Mouse (Mus musculus): ENCODE measurements around the gene Fars2. TPM values are rescaled to one million over a fixed set of nuclear protein-coding genes. Genes with fewer than 3 reads are reported as not detected.

Gene Fars2
- polyA plus RNA-seq, 1 experiment from 2014 or later, result 42.7 TPM

GRCm38 (mm10) chr13:36541287-36541780 is 424.1 kb downstream of the Fars2 start:
- Histone ChIP-seq H3K36me3 (ENCODE audit: control insufficient read depth, insufficient read depth, low read length) (no peaks in the 10 kb centered on the region), H3K4me1 (ENCODE audit: control insufficient read depth, insufficient read depth, low read length) (peaks cover 8% of the 10 kb centered on the region), H3K27ac (ENCODE audit: low read depth, low read length) (no peak overlapping the region), H3K9ac (ENCODE audit: low read depth, low read length) (no peak overlapping the region), H3K4me3 (ENCODE audit: low read depth, low read length) (no peak overlapping the region), H3K4me2 (no peak overlapping the region), H3K27me3 (ENCODE audit: control insufficient read depth, insufficient read depth, low read length) (no peaks in the 10 kb centered on the region), H3K9me3 (replicated peaks; ENCODE audit: control insufficient read depth, low read length) (no peaks in the 10 kb centered on the region)
- 71% methylated on average over 2 of the region's 2 CpGs for WGBS (ENCODE audit: insufficient replicate concordance)
- ATAC-seq (replicated peaks; ENCODE audit: insufficient number of reproducible peaks, low FRiP score, low TSS enrichment), result no peak

- WGBS (ENCODE audit: insufficient replicate concordance), result 40% methylated on average over 6 of the region's 6 CpGs
- no peaks in the 10 kb centered on the region for H3K36me3 ChIP-seq (ENCODE audit: control insufficient read depth, insufficient read depth, low read length)
- H3K9ac ChIP-seq (ENCODE audit: low read depth, low read length), result no peak overlapping the region
- H3K27ac ChIP-seq (ENCODE audit: low read depth, low read length), result no peak overlapping the region
- no peaks in the 10 kb centered on the region for H3K27me3 ChIP-seq (ENCODE audit: control insufficient read depth, insufficient read depth, low read length)
- 0 out of 2 replicates have a peak, but pooled peaks cover 3% of the 10 kb centered on the region for H3K9me3 ChIP-seq (replicated peaks; ENCODE audit: control insufficient read depth, low read length)
- H3K4me1 ChIP-seq (ENCODE audit: control insufficient read depth, insufficient read depth, low read length), result no peaks in the 10 kb centered on the region
- no peak overlapping the region for H3K4me2 ChIP-seq
- ATAC-seq (replicated peaks; ENCODE audit: insufficient number of reproducible peaks, low FRiP score, low TSS enrichment), result no peak
- H3K4me3 ChIP-seq (ENCODE audit: low read depth, low read length), result no peak overlapping the region
Observed at GRCm38 (mm10) chr13:36550694-36551093, 433.5 kb downstream of the Fars2 start.

- 69% methylated on average over 3 of the region's 3 CpGs for WGBS (ENCODE audit: insufficient replicate concordance)
Observed at GRCm38 (mm10) chr13:36552522-36553246, 435.5 kb downstream of the Fars2 start.

GRCm38 (mm10) chr13:36553247-36553642 is 436.0 kb downstream of the Fars2 start:
- no peak overlapping the region for H3K4me3 ChIP-seq (ENCODE audit: low read depth, low read length)
- no peak overlapping the region for H3K27ac ChIP-seq (ENCODE audit: low read depth, low read length)
- no peak overlapping the region for H3K4me2 ChIP-seq
- ATAC-seq (replicated peaks; ENCODE audit: insufficient number of reproducible peaks, low FRiP score, low TSS enrichment), result no peak
- H3K27me3 ChIP-seq (ENCODE audit: control insufficient read depth, insufficient read depth, low read length), result no peaks in the 10 kb centered on the region
- H3K36me3 ChIP-seq (ENCODE audit: control insufficient read depth, insufficient read depth, low read length), result no peaks in the 10 kb centered on the region
- no peak overlapping the region for H3K9ac ChIP-seq (ENCODE audit: low read depth, low read length)
- no peaks in the 10 kb centered on the region for H3K9me3 ChIP-seq (replicated peaks; ENCODE audit: control insufficient read depth, low read length)
- H3K4me1 ChIP-seq (ENCODE audit: control insufficient read depth, insufficient read depth, low read length), result no peaks in the 10 kb centered on the region
- 72% methylated on average over 5 of the region's 5 CpGs for WGBS (ENCODE audit: insufficient replicate concordance)

More at GRCm38 (mm10) chr13:36552522-36553246, 435.5 kb downstream of the Fars2 start:
- Histone ChIP-seq H3K27ac (ENCODE audit: low read depth, low read length) (no peak overlapping the region), H3K9ac (ENCODE audit: low read depth, low read length) (no peak overlapping the region), H3K4me3 (ENCODE audit: low read depth, low read length) (no peak overlapping the region), H3K36me3 (ENCODE audit: control insufficient read depth, insufficient read depth, low read length) (no peaks in the 10 kb centered on the region), H3K4me1 (ENCODE audit: control insufficient read depth, insufficient read depth, low read length) (no peaks in the 10 kb centered on the region), H3K27me3 (ENCODE audit: control insufficient read depth, insufficient read depth, low read length) (no peaks in the 10 kb centered on the region), H3K4me2 (no peak overlapping the region), H3K9me3 (replicated peaks; ENCODE audit: control insufficient read depth, low read length) (no peaks in the 10 kb centered on the region)
- no peak for ATAC-seq (replicated peaks; ENCODE audit: insufficient number of reproducible peaks, low FRiP score, low TSS enrichment)

- no peaks in the 10 kb centered on the region for H3K9me3 ChIP-seq (replicated peaks; ENCODE audit: control insufficient read depth, low read length)
- H3K9ac ChIP-seq (ENCODE audit: low read depth, low read length), result no peak overlapping the region
- H3K4me2 ChIP-seq, result no peak overlapping the region
- H3K36me3 ChIP-seq (ENCODE audit: control insufficient read depth, insufficient read depth, low read length), result no peaks in the 10 kb centered on the region
- no peak overlapping the region for H3K27ac ChIP-seq (ENCODE audit: low read depth, low read length)
- no peaks in the 10 kb centered on the region for H3K4me1 ChIP-seq (ENCODE audit: control insufficient read depth, insufficient read depth, low read length)
- no peak for ATAC-seq (replicated peaks; ENCODE audit: insufficient number of reproducible peaks, low FRiP score, low TSS enrichment)
- H3K27me3 ChIP-seq (ENCODE audit: control insufficient read depth, insufficient read depth, low read length), result no peaks in the 10 kb centered on the region
- 61% methylated on average over 1 of the region's 1 CpGs for WGBS (ENCODE audit: insufficient replicate concordance)
- no peak overlapping the region for H3K4me3 ChIP-seq (ENCODE audit: low read depth, low read length)
Observed at GRCm38 (mm10) chr13:36554743-36555142, 437.5 kb downstream of the Fars2 start.

- H3K27ac ChIP-seq (ENCODE audit: low read depth, low read length), result no peak overlapping the region
- H3K9me3 ChIP-seq (replicated peaks; ENCODE audit: control insufficient read depth, low read length), result no peaks in the 10 kb centered on the region
- no peak overlapping the region for H3K4me2 ChIP-seq
- 0 out of 2 replicates have a peak, but pooled peaks cover 2% of the 10 kb centered on the region for H3K4me1 ChIP-seq (ENCODE audit: control insufficient read depth, insufficient read depth, low read length)
- WGBS (ENCODE audit: insufficient replicate concordance), result 71% methylated on average over 16 of the region's 16 CpGs
- no peak overlapping the region for H3K4me3 ChIP-seq (ENCODE audit: low read depth, low read length)
- no peaks in the 10 kb centered on the region for H3K36me3 ChIP-seq (ENCODE audit: control insufficient read depth, insufficient read depth, low read length)
- no peak for ATAC-seq (replicated peaks; ENCODE audit: insufficient number of reproducible peaks, low FRiP score, low TSS enrichment)
- H3K27me3 ChIP-seq (ENCODE audit: control insufficient read depth, insufficient read depth, low read length), result no peaks in the 10 kb centered on the region
- no peak overlapping the region for H3K9ac ChIP-seq (ENCODE audit: low read depth, low read length)
Observed at GRCm38 (mm10) chr13:36562447-36563441, 445.5 kb downstream of the Fars2 start.

GRCm38 (mm10) chr13:36564764-36565315 is 447.6 kb downstream of the Fars2 start:
- Histone ChIP-seq H3K36me3 (ENCODE audit: control insufficient read depth, insufficient read depth, low read length) (no peaks in the 10 kb centered on the region), H3K9me3 (replicated peaks; ENCODE audit: control insufficient read depth, low read length) (no peaks in the 10 kb centered on the region), H3K4me3 (ENCODE audit: low read depth, low read length) (no peak overlapping the region), H3K4me2 (no peak overlapping the region), H3K4me1 (ENCODE audit: control insufficient read depth, insufficient read depth, low read length) (0 out of 2 replicates have a peak, but pooled peaks cover 2% of the 10 kb centered on the region), H3K9ac (ENCODE audit: low read depth, low read length) (no peak overlapping the region), H3K27me3 (ENCODE audit: control insufficient read depth, insufficient read depth, low read length) (no peaks in the 10 kb centered on the region), H3K27ac (ENCODE audit: low read depth, low read length) (no peak overlapping the region)
- no peak for ATAC-seq (replicated peaks; ENCODE audit: insufficient number of reproducible peaks, low FRiP score, low TSS enrichment)
- WGBS (ENCODE audit: insufficient replicate concordance), result 45% methylated on average over 5 of the region's 6 CpGs

- Histone ChIP-seq H3K4me3 (ENCODE audit: low read depth, low read length) (no peak overlapping the region), H3K9ac (ENCODE audit: low read depth, low read length) (no peak overlapping the region), H3K9me3 (replicated peaks; ENCODE audit: control insufficient read depth, low read length) (no peaks in the 10 kb centered on the region), H3K4me1 (ENCODE audit: control insufficient read depth, insufficient read depth, low read length) (no peaks in the 10 kb centered on the region; the same call in 1 of the 2 replicates), H3K27me3 (ENCODE audit: control insufficient read depth, insufficient read depth, low read length) (no peaks in the 10 kb centered on the region), H3K27ac (ENCODE audit: low read depth, low read length) (no peak overlapping the region), H3K4me2 (no peak overlapping the region), H3K36me3 (ENCODE audit: control insufficient read depth, insufficient read depth, low read length) (no peaks in the 10 kb centered on the region)
- ATAC-seq (replicated peaks; ENCODE audit: insufficient number of reproducible peaks, low FRiP score, low TSS enrichment), result no peak
- WGBS (ENCODE audit: insufficient replicate concordance), result 53% methylated on average over 4 of the region's 4 CpGs
Observed at GRCm38 (mm10) chr13:36576781-36577180, 459.6 kb downstream of the Fars2 start.

Measured in heart, embryonic 11.5 days (tissue).